Mouse (Mus musculus) heart, adult 2 months (tissue): ENCODE measurements at regions not wholly inside any gene's neighbourhood (a gene's known extent, or its start where the extent isn't known, plus 50 kb on each side); places are given as distances from the start of the nearest gene placed in this dataset.

Experiments used
- CTCF ChIP-seq: fragments of 200-600 bp; IDR thresholded peaks from 2 replicates; pipeline ENCODE4 v1.8.1; 2022; ENCODE audit warnings: antibody characterized with exemption, mild to moderate bottlenecking, moderate library complexity
- POLR2A ChIP-seq: fragments of 200-500 bp; IDR thresholded peaks from 2 replicates; pipeline ENCODE4 v1.6.1; 2011; ENCODE audit warnings: mild to moderate bottlenecking, low read depth, low read length, control low read depth; ENCODE audit not compliant: insufficient read depth

DNA sequence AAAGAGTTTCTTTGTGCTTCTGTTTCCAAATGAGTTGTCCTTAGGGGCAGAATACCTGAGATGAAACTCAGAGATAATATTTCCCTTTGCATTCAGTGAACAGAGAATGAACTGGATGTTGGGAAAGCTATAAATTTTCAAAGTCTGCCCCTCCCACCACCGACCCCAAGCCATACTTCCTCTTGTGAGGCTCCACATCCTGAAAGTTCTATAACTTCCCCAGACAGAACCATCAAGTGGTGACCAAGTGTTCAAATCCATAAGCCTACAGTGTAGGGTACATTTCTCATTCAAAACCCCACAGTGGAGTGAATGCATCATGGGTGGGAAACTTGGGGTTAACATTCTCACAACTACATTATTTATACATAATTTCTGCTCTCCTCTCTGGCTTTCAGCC lies 132.1 kb upstream of the Tusc1 start:
- TF ChIP-seq CTCF (no peak), POLR2A (no peak)
